Mouse (Mus musculus): ENCODE data around the gene Scn11a. TPM values are rescaled to one million over a fixed set of nuclear protein-coding genes. Genes with fewer than 3 reads are reported as not detected.

Scn11a gene
- 0.57 TPM for polyA plus RNA-seq (2014; fragmentation: Illumina TruSeq; extraction: RNeasy Lipid Tissue Mini Kit (QIAGEN cat#74804); ENCODE audit: low read depth, low replicate concordance)

DNA sequence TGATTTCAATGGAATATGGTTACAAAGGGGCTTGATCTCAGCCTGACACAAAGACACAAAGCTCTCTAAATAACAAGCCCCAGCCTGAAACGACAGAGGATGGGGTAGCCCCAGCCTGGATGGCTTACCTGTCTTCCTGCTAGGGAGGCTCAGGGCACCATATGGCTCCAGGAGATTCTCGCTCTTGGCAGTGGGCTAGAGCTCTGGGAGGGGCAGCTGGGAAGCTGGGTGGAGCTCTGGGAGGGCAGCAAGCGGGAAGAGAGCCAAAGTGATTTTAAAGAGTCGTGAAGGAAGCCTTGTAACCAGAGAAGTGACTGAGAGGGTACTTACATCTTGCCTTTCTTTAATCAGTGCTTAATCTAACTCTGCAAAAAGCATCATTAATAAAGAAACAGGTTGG, at the start of gene Scn11a:
Scn11a (minus strand) TSS at position 160 of the 400 bp plus-strand sequence.

DNA sequence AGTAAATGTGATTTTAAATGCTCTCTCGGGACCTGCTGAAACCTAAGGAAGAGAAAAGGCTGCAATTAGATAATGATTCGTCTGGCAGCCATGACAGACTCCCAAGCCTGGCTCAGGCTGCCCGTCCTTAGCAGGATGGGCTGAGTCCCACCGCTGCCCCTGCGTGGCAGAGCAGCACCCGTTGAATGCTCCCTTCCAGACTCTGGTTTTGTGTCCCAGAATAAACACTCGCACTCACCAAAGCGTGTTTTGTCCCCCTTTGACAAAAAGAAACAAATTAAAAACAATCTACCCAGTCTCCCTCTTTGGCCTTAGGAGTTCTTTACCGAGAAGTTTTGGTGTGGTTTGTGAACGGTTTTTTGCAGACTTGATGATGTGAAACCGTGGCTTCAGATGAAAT, 106.0 kb downstream of the Scn11a start, which contains the start of gene Scn10a:
Scn10a (minus strand) TSS at position 101 of the 400 bp plus-strand sequence.

Other genes starting within 250 kb of the Scn11a start
- gene Scn5a, start 246.4 kb downstream of the Scn11a start, polyA plus RNA-seq (2014; fragmentation: Illumina TruSeq; extraction: RNeasy Lipid Tissue Mini Kit (QIAGEN cat#74804); ENCODE audit: low read depth, low replicate concordance) = 0.06 TPM
- not detected for gene Scn10a, start 106.1 kb downstream of the Scn11a start, polyA plus RNA-seq (2014; fragmentation: Illumina TruSeq; extraction: RNeasy Lipid Tissue Mini Kit (QIAGEN cat#74804); ENCODE audit: low read depth, low replicate concordance)
- 117 TPM for gene Wdr48, start 69.4 kb upstream of the Scn11a start, polyA plus RNA-seq (2014; fragmentation: Illumina TruSeq; extraction: RNeasy Lipid Tissue Mini Kit (QIAGEN cat#74804); ENCODE audit: low read depth, low replicate concordance)
- gene Gorasp1, start 112.1 kb upstream of the Scn11a start, polyA plus RNA-seq (2014; fragmentation: Illumina TruSeq; extraction: RNeasy Lipid Tissue Mini Kit (QIAGEN cat#74804); ENCODE audit: low read depth, low replicate concordance) = 4.2 TPM
- gene Ttc21a, start 112.2 kb upstream of the Scn11a start, polyA plus RNA-seq (2014; fragmentation: Illumina TruSeq; extraction: RNeasy Lipid Tissue Mini Kit (QIAGEN cat#74804); ENCODE audit: low read depth, low replicate concordance) = not detected
- 0.19 TPM for gene Csrnp1, start 159.2 kb upstream of the Scn11a start, polyA plus RNA-seq (2014; fragmentation: Illumina TruSeq; extraction: RNeasy Lipid Tissue Mini Kit (QIAGEN cat#74804); ENCODE audit: low read depth, low replicate concordance)
- gene Xirp1, start 198.1 kb upstream of the Scn11a start, polyA plus RNA-seq (2014; fragmentation: Illumina TruSeq; extraction: RNeasy Lipid Tissue Mini Kit (QIAGEN cat#74804); ENCODE audit: low read depth, low replicate concordance) = not detected
- gene Cx3cr1, start 244.4 kb upstream of the Scn11a start, polyA plus RNA-seq (2014; fragmentation: Illumina TruSeq; extraction: RNeasy Lipid Tissue Mini Kit (QIAGEN cat#74804); ENCODE audit: low read depth, low replicate concordance) = 8.9 TPM

All from sigmoid colon, adult 10 weeks (tissue).